Mouse (Mus musculus) liver, embryonic 14.5 days (tissue): ENCODE measurements around the gene Icos.

Experiments
- CTCF ChIP-seq: IDR thresholded peaks from 2 replicates; pipeline ENCODE4 v1.5.1; 2016; ENCODE audit warnings: antibody characterized with exemption, low read depth, control low read depth
- EP300 ChIP-seq: IDR thresholded peaks from 2 replicates; pipeline ENCODE4 v1.6.1; 2016; ENCODE audit warnings: antibody characterized with exemption, low read depth

DNA sequence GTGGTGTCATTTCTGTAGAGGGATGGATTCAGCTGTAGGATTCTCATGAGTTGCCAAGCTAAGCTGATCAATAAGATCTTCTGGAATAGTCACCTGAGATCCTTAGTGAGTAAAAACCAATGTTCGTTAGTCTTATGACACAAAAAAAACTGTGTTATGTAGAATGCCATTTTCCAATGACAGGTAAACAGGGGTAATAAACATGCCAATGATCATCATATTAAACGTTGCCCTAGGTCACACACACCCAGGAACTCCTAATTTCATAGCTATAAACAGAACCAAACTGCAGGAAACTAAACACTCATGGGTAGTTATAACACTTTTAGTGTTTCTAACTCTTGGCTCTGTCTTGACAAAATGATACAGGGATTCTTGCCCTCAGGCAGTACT lies 2.1 kb downstream of the Icos start:
- no peak for TF ChIP-seq CTCF
- no peak for TF ChIP-seq EP300
